Mouse (Mus musculus) C2C12 (cell line): ENCODE measurements around the gene Pcsk5.

ENCODE experiments used
- CTCF ChIP-seq: IDR thresholded peaks from one replicate; pipeline ENCODE4 v1.5.1; 2011; ENCODE audit not compliant: control insufficient read depth, insufficient read depth, insufficient read length
- MYOD1 ChIP-seq: IDR thresholded peaks from one replicate; pipeline ENCODE4 v1.6.1; 2011; ENCODE audit warnings: low read depth; ENCODE audit not compliant: control insufficient read depth, insufficient read length

GRCm38 (mm10) chr19:17412915-17413459 lies 424.4 kb downstream of the Pcsk5 start:
- no peak for TF ChIP-seq CTCF
- TF ChIP-seq MYOD1: no peak
